Mouse (Mus musculus) embryonic facial prominence, embryonic 12.5 days (tissue): ENCODE measurements around the gene Dcaf11. TPM values are rescaled to one million over a fixed set of nuclear protein-coding genes. Genes with fewer than 3 reads are reported as not detected.
A peak's percentile ranks its signal among the peaks of the same experiment; 100 is the strongest.

Source experiments
- ATAC-seq: fragments of 200-750 bp; cut with Nextera tagmentation; 2 replicates; pipeline ENCODE4 v1.8.0; 2017; ENCODE audit not compliant: insufficient number of reproducible peaks, insufficient read depth, low FRiP score, low TSS enrichment
- H3K27ac ChIP-seq: fragments of 300-500 bp; sonication (generic); 2 replicates; pipeline ENCODE4 v1.5.1; 2016; ENCODE audit warnings: mild to moderate bottlenecking
- H3K27me3 ChIP-seq: fragments of 300-500 bp; sonication (generic); 2 replicates; pipeline ENCODE4 v1.6.1; 2016; ENCODE audit warnings: mild to moderate bottlenecking, moderate library complexity
- H3K36me3 ChIP-seq: fragments of 300-500 bp; sonication (generic); 2 replicates; pipeline ENCODE4 v1.6.1; 2016; ENCODE audit warnings: mild to moderate bottlenecking
- H3K4me1 ChIP-seq: fragments of 300-500 bp; sonication (generic); 2 replicates; pipeline ENCODE4 v1.6.1; 2016
- H3K4me2 ChIP-seq: fragments of 300-500 bp; sonication (generic); replicated peaks from 2 replicates; pipeline ENCODE4 v1.6.1; 2016; ENCODE audit warnings: mild to moderate bottlenecking, moderate library complexity
- H3K4me3 ChIP-seq: fragments of 300-500 bp; sonication (generic); 2 replicates; pipeline ENCODE4 v1.5.1; 2016; ENCODE audit warnings: mild to moderate bottlenecking
- H3K9ac ChIP-seq: fragments of 300-500 bp; sonication (generic); 2 replicates; pipeline ENCODE4 v1.6.1; 2016; ENCODE audit warnings: mild to moderate bottlenecking, moderate library complexity
- H3K9me3 ChIP-seq: fragments of 300-500 bp; sonication (generic); 2 replicates; pipeline ENCODE4 v1.6.1; 2016; ENCODE audit warnings: mild to moderate bottlenecking, moderate library complexity
- WGBS: fragments of 180-500 bp; shearing (Covaris S2); methylation state at CpG from one replicate; pipeline ENCODE4 v1.1.7; 2016; 5-methylcytosine and 5-hydroxymethylcytosine counted together
- polyA plus RNA-seq: library from polyadenylated mRNA; unstranded; fragments of >200 nt; fragmentation: Nextera tagmentation; extraction: Ambion mirVana; gene quantifications from 2 replicates; pipeline ENCODE4 v1.2.1, GENCODE M21; 2016

The Dcaf11 gene
- polyA plus RNA-seq, 1 experiment from 2014 or later, result 71.3 TPM

DNA sequence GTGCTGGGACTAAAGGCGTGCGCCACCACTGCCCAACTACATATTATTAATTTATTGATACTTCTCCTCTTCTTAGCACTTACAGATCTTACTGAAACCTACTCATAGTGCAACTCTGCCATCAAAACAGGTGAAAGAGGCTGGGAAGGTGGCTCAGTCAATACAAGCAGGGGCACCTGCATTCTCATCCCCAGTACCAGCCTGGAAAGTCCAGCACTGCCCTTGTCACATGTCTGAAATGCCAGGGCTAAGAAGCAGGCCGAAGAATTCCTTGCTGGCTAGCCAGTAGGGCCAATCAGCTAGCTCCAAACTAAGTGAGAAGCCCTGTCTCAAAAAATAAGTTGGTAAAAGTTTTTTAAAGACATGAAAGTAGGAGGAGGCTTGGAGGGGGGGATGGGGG, 2.2 kb upstream of the Dcaf11 start:
- Histone ChIP-seq H3K4me2 (no peak overlapping the region), H3K9ac (no peak overlapping the region), H3K9me3 (no peaks in the 10 kb centered on the region), H3K4me1 (peaks cover 18% of the 10 kb centered on the region), H3K36me3 (no peaks in the 10 kb centered on the region), H3K27me3 (no peaks in the 10 kb centered on the region), H3K4me3 (no peak overlapping the region), H3K27ac (no peak overlapping the region)
- WGBS, result 91% methylated on average over 3 of the region's 3 CpGs
- no peak for ATAC-seq

DNA sequence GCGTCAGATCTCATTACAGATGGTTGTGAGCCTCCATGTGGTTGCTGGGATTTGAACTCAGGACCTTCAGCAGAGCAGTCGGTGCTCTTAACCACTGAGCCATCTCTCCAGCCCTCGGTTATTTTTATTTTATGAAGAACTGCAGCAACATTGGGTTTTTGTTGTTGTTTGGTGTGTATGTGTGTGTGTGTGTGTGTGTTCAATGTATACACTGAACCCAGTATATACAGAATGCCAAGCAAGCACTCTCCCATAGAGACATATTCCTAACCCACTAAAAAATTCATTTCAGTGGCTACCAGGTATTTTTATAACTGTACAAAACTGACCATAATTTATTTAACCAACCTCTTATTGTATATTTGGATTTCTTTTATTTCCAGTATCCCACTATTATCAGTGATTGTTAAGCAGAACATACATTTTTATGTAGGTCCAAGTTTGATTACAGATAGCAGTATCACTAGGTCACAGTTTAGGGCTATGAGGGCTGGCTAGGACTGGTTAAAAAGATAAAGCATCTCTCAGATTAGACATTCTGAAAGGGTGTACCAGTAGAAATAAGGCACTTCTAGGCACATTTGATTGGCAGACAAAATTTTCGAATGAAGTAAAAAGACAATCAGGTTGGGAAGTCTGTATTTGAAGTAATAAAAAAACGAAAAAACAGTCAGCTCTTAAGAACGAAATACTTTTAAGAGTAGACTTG, 912 bp upstream of the Dcaf11 start:
- 55% methylated on average over 6 of the region's 6 CpGs for WGBS

DNA sequence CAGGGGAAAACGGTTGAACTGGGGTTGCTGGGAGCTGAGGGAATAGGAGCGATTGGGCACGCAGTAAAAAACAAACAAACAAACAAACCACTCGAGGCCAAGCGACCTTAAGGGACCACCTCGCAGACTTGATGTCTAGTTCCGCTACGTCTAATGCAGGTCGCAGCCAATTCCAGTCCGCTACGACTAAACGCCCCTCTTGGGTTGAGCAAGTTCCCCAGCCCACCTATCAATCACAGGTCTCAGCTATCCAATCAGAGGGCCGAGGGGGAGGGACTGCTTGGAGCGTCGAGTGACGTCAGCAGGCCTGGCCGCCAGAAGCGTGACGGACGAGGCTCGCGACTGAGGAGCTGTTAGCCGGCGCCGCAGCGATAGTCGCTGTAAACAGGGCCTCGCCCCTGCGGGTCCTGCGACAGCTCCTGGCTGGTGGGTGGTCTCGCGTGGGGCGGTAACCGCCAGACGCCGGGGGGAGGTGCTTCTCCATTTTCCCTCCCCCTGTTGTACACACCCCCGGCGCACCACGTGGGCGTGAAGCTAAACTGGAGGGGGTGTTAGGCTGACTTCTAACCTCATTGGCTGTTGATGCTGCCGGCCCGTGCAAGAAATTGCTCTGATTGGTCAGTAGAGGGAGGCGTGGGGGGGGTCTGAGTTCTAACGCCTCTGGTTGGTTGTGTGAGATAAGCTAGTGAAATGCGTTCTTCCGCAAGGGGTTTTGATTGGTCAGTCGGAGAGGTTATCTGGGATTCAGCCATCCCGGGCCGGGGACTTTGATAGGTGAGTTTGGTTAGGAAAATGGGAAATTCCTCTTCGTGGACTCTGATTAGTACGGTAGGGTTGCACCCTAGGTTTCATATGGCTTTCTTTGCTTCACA, 632 bp downstream of the Dcaf11 start, which contains the start of gene A730061H03Rik:
Gene A730061H03Rik (minus strand): TSS at position 205 of the 872 bp plus-strand sequence.
- peak; percentile 94 for ATAC-seq
- peaks cover 18% of the 10 kb centered on the region for H3K4me1 ChIP-seq
- peak within 1 kb of the TSS; percentile 80 for H3K9ac ChIP-seq
- WGBS, result under 1% methylated on average over 51 of the region's 51 CpGs
- no peaks in the 10 kb centered on the region for H3K27me3 ChIP-seq
- H3K27ac ChIP-seq, result peak within 1 kb of the TSS; percentile 95
- peaks cover 23% of the 10 kb centered on the region for H3K36me3 ChIP-seq
- peak within 1 kb of the TSS; percentile 67 for H3K4me3 ChIP-seq
- H3K9me3 ChIP-seq, result no peaks in the 10 kb centered on the region
- peak within 1 kb of the TSS; percentile 70 for H3K4me2 ChIP-seq

More for the DNA sequence above, 912 bp upstream of the Dcaf11 start:
- no peaks in the 10 kb centered on the region for H3K9me3 ChIP-seq
- H3K27me3 ChIP-seq, result no peaks in the 10 kb centered on the region
- H3K4me2 ChIP-seq, result peak overlapping the region; percentile 70
- H3K4me1 ChIP-seq, result peaks cover 18% of the 10 kb centered on the region
- H3K9ac ChIP-seq, result peak overlapping the region; percentile 80; the same call in 1 of the 2 replicates
- no peak overlapping the region for H3K27ac ChIP-seq
- H3K36me3 ChIP-seq, result peaks cover 7% of the 10 kb centered on the region
- H3K4me3 ChIP-seq, result peak overlapping the region; percentile 67
- ATAC-seq, result no peak

DNA sequence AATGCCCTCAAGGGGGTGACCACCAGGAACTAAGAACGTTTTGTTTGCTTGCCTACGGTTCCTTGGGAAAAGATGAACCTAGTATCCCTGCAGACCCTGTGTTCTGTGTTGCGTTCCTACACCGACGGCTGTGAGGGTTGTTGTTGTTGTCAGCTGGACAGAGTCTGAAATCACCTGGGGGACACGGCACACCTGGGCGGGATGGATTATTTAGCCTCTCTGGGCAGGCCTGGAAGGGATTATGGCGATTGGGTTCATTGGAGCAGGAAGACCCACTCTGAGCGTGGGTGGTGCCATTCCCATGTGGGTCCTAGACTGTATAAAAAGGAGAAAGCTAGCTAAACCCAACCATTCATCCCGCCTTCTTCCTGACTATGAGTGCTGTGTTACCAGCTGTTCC, 2.1 kb downstream of the Dcaf11 start:
- Histone ChIP-seq H3K4me1 (peaks cover 16% of the 10 kb centered on the region), H3K9ac (no peak overlapping the region), H3K4me3 (peak overlapping the region; percentile 67), H3K9me3 (no peaks in the 10 kb centered on the region), H3K36me3 (peaks cover 37% of the 10 kb centered on the region), H3K27me3 (no peaks in the 10 kb centered on the region), H3K4me2 (peak overlapping the region; percentile 70), H3K27ac (no peak overlapping the region)
- ATAC-seq, result no peak
- WGBS, result 73% methylated on average over 10 of the region's 10 CpGs

DNA sequence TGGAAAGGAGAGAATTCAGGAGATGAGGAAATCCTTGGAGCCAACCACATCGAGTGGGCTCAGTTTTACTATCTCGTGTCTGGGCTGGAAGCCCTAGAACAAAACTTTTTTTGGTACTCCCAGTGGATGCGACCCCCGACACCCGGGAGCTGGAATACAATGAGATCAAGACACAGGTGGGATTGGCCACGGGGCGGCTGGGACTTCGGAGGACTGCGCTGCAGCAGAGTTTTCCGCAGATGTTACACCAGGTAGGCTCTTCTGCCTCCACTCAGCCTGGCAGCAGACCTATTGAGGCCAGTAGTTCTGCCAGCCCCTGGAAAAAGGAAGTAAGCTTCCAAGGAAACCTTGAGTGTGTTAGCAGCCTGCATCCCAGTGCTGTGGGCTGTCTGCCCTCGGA, 3.4 kb downstream of the Dcaf11 start:
- peaks cover 51% of the 10 kb centered on the region for H3K36me3 ChIP-seq
- no peak overlapping the region for H3K9ac ChIP-seq
- H3K27me3 ChIP-seq, result no peaks in the 10 kb centered on the region
- no peak for ATAC-seq
- no peak overlapping the region for H3K4me2 ChIP-seq
- H3K4me3 ChIP-seq, result no peak overlapping the region
- 87% methylated on average over 11 of the region's 11 CpGs for WGBS
- no peaks in the 10 kb centered on the region for H3K9me3 ChIP-seq
- H3K27ac ChIP-seq, result no peak overlapping the region
- H3K4me1 ChIP-seq, result peaks cover 15% of the 10 kb centered on the region

DNA sequence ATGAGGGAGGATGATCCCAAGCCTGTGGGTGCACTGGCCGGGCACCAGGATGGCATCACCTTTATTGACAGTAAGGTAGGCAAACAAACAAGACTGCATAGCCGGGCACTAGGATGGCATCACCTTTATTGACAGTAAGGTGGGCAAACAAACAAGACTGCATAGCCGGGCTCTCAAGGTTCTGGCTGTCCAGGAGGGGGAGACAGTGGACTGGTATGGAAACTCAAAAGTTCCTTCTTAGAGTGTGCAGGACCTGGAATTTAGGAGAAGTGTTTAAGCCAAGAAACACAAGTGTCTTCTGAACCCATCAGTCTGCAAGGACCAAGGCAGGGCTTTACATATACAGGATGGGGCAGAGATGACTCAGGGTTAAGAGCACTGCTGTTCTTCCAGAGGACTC, 5.9 kb downstream of the Dcaf11 start:
- H3K4me1 ChIP-seq, result peaks cover 12% of the 10 kb centered on the region
- WGBS, result 84% methylated on average over 3 of the region's 3 CpGs
- H3K36me3 ChIP-seq, result peaks cover 67% of the 10 kb centered on the region
- no peak overlapping the region for H3K27ac ChIP-seq
- ATAC-seq, result no peak
- H3K4me3 ChIP-seq, result no peak overlapping the region
- no peaks in the 10 kb centered on the region for H3K9me3 ChIP-seq
- no peaks in the 10 kb centered on the region for H3K27me3 ChIP-seq
- H3K9ac ChIP-seq, result no peak overlapping the region
- no peak overlapping the region for H3K4me2 ChIP-seq

DNA sequence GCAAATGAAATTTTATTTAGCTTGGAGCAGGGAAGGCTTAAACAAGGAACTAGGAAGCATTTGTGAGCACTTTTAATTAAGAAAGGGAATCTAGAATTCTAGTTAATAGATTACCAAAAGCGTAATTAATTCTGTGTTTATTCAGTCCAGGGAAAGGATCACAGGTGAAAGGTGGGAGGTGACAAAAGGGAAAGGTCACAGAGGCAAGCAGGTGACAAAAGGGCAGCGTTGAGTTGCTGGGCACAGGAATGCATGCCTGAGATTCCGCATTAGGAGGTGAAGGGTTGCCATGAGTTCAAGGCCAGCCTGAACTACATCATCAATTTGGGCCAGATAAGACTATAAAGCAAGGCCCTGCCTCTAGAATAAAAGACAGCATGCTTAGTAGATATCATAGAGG, 7.7 kb downstream of the Dcaf11 start:
- H3K9ac ChIP-seq, result no peak overlapping the region
- no peak overlapping the region for H3K4me3 ChIP-seq
- peaks cover 67% of the 10 kb centered on the region for H3K36me3 ChIP-seq
- ATAC-seq, result no peak
- no peaks in the 10 kb centered on the region for H3K4me1 ChIP-seq
- no peak overlapping the region for H3K27ac ChIP-seq
- no peaks in the 10 kb centered on the region for H3K9me3 ChIP-seq
- 88% methylated on average over 3 of the region's 3 CpGs for WGBS
- no peaks in the 10 kb centered on the region for H3K27me3 ChIP-seq
- no peak overlapping the region for H3K4me2 ChIP-seq

DNA sequence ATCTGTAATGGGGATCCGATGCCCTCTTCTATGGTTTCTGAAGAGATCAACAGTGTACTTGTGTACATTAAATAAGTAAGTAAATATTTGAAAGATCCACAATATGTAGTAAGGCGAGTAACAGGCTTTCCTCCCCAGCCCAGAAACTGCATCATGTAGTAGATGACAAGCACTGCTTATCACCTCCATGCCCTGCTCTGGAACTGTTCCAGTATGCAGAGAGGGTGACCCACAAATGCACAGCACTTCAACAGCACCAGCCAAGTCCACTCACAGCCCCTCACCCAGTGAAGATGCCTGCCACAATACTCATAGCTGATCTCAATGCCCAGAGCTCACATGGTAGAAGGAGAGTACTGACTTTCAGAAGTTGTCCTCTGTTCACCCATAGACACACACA, 10.8 kb downstream of the Dcaf11 start:
- WGBS, result 93% methylated on average over 2 of the region's 2 CpGs
- no peaks in the 10 kb centered on the region for H3K9me3 ChIP-seq
- no peak overlapping the region for H3K9ac ChIP-seq
- H3K4me3 ChIP-seq, result no peak overlapping the region
- ATAC-seq, result no peak
- no peaks in the 10 kb centered on the region for H3K4me1 ChIP-seq
- H3K36me3 ChIP-seq, result peaks cover 43% of the 10 kb centered on the region
- no peak overlapping the region for H3K27ac ChIP-seq
- H3K27me3 ChIP-seq, result no peaks in the 10 kb centered on the region
- H3K4me2 ChIP-seq, result no peak overlapping the region

DNA sequence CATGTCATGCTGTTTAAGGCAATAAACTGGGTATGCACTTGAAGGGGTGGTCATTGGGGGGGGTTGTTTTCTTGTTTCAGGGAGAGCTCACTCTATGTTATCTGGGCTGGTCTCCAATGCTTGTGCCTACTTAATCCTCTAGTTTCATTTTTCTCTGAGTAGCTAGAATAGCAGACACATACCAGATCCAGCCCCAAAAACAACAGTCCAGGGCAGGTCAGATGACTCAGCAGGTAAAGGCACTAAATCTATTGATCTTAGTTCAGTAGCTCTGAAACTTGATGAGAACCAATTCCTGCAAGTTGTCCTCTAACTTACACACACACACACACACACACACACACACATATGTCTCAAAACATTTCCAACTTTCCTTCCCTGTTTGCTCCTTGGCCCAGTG, 12.0 kb downstream of the Dcaf11 start:
- H3K27me3 ChIP-seq, result no peaks in the 10 kb centered on the region
- no peaks in the 10 kb centered on the region for H3K4me1 ChIP-seq
- H3K9me3 ChIP-seq, result no peaks in the 10 kb centered on the region
- no peak overlapping the region for H3K27ac ChIP-seq
- no peak overlapping the region for H3K4me3 ChIP-seq
- no peak overlapping the region for H3K9ac ChIP-seq
- no peak for ATAC-seq
- peaks cover 31% of the 10 kb centered on the region for H3K36me3 ChIP-seq
- no peak overlapping the region for H3K4me2 ChIP-seq

DNA sequence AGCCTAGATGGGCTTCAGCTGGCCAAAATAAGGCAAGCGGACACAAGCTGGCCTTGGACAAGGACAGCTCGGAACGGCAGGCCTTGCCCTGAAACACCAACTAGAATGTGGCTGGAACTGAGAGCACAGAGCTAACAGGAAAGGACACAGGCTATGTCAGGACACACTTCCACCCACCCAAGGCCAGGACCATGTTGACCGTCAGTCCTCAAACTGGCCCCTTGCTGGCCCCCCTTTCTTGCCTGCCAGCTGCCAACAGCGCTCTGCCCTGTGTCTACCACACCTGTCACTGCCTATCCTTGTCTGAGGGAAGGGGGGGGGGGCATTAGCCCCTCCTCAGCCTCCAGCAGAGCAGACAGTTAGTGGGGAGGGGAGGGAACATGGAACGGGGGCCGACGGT, 15.5 kb downstream of the Dcaf11 start, which contains the start of gene Fitm1:
Gene Fitm1 (plus strand): TSS at position 316 of the 400 bp plus-strand sequence.
- 0 out of 2 replicates have a peak, but pooled peaks cover 6% of the 10 kb centered on the region for H3K36me3 ChIP-seq
- H3K4me3 ChIP-seq, result no peak within 1 kb of the TSS; the same call in 1 of the 2 replicates
- no peaks in the 10 kb centered on the region for H3K9me3 ChIP-seq
- H3K9ac ChIP-seq, result no peak within 1 kb of the TSS; the same call in 1 of the 2 replicates
- 55% methylated on average over 8 of the region's 8 CpGs for WGBS
- ATAC-seq, result no peak
- H3K4me2 ChIP-seq, result peak within 1 kb of the TSS; percentile 26; the same call in 1 of the 2 replicates
- no peak within 1 kb of the TSS for H3K27ac ChIP-seq
- no peaks in the 10 kb centered on the region for H3K27me3 ChIP-seq
- no peaks in the 10 kb centered on the region for H3K4me1 ChIP-seq

DNA sequence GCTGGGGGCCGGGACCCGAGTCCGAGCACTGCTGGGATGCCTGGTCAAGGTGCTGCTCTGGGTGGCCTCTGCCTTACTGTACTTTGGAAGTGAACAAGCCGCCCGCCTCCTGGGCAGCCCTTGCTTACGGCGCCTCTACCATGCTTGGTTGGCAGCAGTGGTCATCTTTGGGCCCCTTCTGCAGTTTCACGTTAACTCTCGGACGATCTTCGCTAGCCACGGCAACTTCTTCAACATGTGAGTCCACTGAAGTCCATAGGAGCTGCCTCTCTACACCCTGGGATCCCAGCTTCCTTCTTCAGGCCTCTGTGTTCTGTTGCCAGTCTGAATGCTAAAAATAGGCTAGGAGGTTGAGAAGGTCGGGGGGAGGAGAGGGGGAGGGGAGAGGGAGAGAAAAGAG, 15.9 kb downstream of the Dcaf11 start:
- no peak overlapping the region; the same call in 1 of the 2 replicates for H3K4me3 ChIP-seq
- no peak overlapping the region for H3K4me2 ChIP-seq
- H3K9me3 ChIP-seq, result no peaks in the 10 kb centered on the region
- WGBS, result 72% methylated on average over 13 of the region's 13 CpGs
- peaks cover 10% of the 10 kb centered on the region for H3K36me3 ChIP-seq
- H3K27me3 ChIP-seq, result no peaks in the 10 kb centered on the region
- no peak for ATAC-seq
- no peak overlapping the region; the same call in 1 of the 2 replicates for H3K9ac ChIP-seq
- no peaks in the 10 kb centered on the region for H3K4me1 ChIP-seq
- H3K27ac ChIP-seq, result no peak overlapping the region
